Mouse (Mus musculus): ENCODE data around the gene Colq. TPM values are rescaled to one million over a fixed set of nuclear protein-coding genes. Genes with fewer than 3 reads are reported as not detected.

Gene Colq
- total RNA-seq, 2 experiments from 2014 or later, result not detected

Other genes with a start within 250 kb of the Colq start
- gene Sh3bp5, start 155.3 kb downstream of the Colq start, total RNA-seq (2014; fragmentation: Nextera tagmentation), result 5.0 and 6.3 TPM in 2 replicates
- gene Sh3bp5, start 155.3 kb downstream of the Colq start, total RNA-seq (2017), result 2.7 and 2.8 TPM in 2 replicates
- 26.3 and 35.0 TPM in 2 replicates for gene Eaf1, start 96.9 kb downstream of the Colq start, total RNA-seq (2014; fragmentation: Nextera tagmentation)
- 26.5 and 31.4 TPM in 2 replicates for gene Eaf1, start 96.9 kb downstream of the Colq start, total RNA-seq (2017)
- gene Mettl6, start 96.3 kb downstream of the Colq start, total RNA-seq (2014; fragmentation: Nextera tagmentation), result 62.4 and 64.9 TPM in 2 replicates
- gene Mettl6, start 96.3 kb downstream of the Colq start, total RNA-seq (2017), result 110 and 131 TPM in 2 replicates
- gene Gm49387, start 49.5 kb upstream of the Colq start, total RNA-seq (2014; fragmentation: Nextera tagmentation), result not detected in 2 replicates
- gene Gm49387, start 49.5 kb upstream of the Colq start, total RNA-seq (2017), result not detected in 2 replicates
- gene Btd, start 49.7 kb upstream of the Colq start, total RNA-seq (2014; fragmentation: Nextera tagmentation), result 23.4 and 25.4 TPM in 2 replicates
- 11.3 and 12.4 TPM in 2 replicates for gene Btd, start 49.7 kb upstream of the Colq start, total RNA-seq (2017)
- gene Hacl1, start 49.9 kb upstream of the Colq start, total RNA-seq (2014; fragmentation: Nextera tagmentation), result 6.0 and 23.7 TPM in 2 replicates
- gene Hacl1, start 49.9 kb upstream of the Colq start, total RNA-seq (2017), result 24.1 and 24.3 TPM in 2 replicates
- 109 and 153 TPM in 2 replicates for gene Ankrd28, start 239.3 kb upstream of the Colq start, total RNA-seq (2014; fragmentation: Nextera tagmentation)
- gene Ankrd28, start 239.3 kb upstream of the Colq start, total RNA-seq (2017), result 197 and 261 TPM in 2 replicates

Data from granulocyte monocyte progenitor cell, adult 5-6 weeks (primary cell).